Mouse (Mus musculus) embryo, embryonic 10 days (tissue): ENCODE data around the gene Hoxa2.
A peak's percentile ranks its signal among the peaks of the same experiment; 100 is the strongest.

Experiments used
- DNase-seq: peaks from one replicate; pipeline ENCODE4 v3.0.0-alpha.2; 2015; ENCODE audit warnings: low spot score

Hoxa2 gene

DNA sequence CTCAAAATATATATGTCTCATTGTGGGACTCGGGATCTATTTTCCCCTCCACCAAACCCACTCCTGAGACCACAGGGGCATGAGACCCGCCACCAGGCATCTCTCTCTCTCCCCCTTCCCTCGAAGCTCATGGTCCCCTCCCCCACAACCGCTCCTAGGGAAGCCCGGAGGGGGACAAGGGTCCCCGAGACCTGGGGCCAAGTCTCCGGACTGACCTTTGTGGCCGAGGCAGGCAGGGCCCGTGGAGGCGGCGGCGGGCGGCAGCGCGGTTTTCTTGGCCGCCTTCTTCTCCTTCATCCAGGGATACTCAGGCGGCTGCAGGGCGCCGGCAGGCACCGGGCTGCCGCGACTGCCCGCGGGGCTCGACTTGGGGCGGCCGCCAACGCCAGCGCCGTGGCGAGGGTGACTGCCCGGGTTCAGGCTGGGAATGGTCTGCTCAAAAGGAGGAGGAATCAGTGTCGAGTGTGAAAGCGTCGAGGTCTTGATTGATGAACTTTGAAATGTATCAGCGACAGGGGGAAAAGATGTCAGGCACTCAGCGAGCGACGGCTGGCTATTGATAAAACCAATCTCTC is 493 bp downstream of the Hoxa2 start:
- DNase-seq, result peak; percentile 80

DNA sequence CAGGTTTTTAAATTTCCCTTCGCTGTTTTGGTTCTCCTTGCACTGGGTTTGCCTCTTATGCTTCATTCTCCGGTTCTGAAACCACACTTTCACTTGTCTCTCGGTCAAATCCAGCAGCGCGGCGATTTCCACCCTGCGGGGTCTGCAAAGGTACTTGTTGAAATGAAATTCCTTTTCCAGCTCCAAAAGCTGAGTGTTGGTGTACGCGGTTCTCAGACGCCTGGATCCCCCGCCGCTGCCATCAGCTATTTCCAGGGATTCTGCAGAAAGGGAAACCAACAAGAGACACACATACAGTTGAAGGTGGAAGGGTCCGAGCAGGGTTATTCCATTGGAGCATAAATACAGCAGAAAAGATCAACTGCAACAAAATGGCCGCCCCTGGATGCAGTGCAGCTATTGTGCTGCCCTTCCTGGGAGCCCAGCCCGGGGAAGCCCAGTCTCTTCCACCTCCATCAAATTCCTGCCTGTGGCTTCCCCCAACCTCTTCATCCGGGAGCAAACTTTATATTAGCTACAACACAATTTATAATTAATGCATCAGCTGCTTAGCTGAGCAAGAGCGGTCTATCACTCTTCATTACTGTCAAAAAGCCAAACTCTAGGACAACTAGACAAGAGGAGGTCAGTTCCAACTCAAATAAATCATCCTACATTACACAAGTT is 1.1 kb downstream of the Hoxa2 start:
- DNase-seq, result peak; percentile 75

DNA sequence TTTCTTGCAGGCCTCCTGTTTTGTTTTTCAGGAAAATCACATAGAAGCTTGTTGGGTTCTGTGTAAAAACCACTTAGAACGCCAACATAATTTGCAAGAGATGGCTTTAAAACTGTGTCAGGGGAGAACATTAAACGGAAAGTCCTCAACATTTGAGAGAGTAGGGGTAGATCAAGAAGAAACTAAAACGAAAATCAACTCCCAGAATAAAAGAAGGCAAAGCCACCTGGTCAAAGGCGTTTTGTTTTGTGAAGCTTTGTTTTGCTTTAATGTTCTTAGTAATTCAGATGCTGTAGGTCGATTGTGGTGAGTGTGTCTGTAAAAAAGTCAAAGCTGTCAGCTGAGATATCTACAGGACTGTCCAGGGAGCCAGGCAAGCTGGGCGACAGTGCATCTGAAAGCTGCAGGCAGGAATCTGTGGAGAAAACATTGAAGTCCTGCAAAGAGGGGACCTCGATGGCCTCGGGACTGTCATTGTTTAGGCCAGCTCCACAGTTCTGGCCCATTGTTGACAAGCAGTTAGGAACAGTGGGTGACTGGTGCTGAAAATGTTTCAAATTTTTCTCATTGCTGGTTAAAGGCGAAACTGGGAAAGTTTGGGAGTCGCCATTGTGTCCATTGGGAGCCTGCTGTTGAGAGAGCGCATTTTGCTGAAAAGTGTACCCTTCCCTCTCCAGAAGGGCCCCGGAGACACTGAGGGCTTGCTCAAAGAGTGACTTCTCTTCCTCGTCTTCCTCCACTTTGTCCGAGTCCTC is 1.8 kb downstream of the Hoxa2 start:
- DNase-seq, result peak; percentile 50

DNA sequence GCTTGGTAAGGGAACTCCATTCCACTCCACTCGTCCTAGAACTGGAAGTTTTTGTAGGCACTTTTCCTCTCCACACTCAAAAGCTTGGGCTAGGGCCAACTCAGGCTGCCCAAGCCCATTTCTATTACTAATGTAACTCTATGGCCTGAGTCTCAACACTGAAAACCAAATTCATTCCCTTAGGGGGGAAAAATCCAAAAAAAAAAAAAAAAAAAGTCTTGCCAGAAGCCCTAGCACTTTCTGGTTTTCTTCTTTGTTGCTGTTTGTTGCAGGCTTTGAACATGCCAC is 2.6 kb downstream of the Hoxa2 start:
- DNase-seq, result peak; percentile 9

DNA sequence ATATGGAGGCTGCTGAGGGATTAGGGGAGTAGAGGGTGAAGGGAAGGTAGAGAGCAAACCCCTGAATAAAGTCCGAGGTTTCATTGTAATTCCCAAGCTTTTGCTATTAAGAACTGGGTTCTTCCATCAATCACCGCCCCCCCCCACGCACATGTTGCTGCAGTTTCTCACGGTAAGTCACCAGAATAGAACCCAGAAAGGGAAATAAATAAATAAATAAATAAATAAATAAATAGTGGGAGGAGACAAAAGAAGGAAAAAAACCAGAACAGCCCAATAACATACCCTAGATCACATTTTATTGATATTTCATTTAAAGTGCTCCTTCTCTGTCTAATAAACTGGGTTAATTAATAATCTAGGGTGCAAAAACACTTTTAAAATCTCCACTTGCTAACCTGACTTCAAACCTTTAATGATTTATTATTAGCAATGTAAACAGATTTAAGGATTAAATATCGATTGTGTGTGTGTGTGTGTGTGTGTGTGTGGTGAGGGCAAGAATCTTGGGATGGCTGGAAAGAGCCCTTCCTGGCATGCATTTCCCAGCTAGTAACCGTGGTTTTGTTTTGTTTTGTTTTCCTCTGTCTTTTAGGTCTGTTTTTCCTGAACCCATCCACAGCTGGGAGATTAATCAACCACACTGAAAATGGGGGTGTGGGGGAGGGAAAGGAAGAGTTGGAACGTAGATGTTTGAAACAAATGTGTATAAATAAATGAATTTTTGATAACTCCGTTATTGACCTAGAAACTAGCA is 3.1 kb downstream of the Hoxa2 start:
- peak; percentile 16 for DNase-seq

DNA sequence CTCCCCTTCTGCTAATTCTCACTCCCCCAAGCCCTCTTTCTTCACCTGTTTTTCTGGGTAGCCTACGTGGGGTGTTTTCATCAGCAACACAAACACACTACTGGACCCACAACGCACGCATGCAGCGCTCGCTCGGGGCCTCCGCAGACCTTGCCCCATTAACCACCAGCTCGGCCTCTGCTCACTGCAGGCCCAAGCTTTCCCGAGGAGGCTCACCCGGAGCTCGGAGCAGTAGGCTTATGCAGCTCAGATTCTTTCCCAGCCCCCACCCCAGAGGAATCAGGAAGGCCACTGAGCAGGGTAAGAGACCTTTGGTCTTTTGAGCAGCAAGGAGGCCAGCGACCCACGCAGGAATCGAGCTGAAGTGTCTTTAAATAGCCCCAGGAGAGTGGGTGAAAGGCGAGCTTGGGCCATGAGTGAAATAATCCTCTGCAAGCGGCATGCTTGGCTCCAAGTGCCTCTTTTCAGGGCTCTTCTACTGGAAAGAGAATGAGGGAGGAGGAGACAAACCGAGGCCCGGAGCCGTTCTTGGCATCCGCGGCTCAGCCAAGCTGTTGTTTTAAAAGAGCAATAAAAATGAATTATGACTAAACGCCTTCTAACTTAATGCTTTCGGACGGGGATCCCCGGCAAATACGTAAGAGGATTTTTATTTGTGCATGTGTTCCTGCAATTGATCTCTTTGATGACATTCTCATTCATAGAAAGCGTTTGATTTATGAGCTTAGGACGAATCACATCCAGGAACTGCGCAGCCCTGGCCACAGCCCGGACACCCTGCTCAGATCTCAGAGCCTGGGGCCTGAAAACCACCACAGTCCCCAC is 3.9 kb downstream of the Hoxa2 start:
- peak; percentile 76 for DNase-seq

DNA sequence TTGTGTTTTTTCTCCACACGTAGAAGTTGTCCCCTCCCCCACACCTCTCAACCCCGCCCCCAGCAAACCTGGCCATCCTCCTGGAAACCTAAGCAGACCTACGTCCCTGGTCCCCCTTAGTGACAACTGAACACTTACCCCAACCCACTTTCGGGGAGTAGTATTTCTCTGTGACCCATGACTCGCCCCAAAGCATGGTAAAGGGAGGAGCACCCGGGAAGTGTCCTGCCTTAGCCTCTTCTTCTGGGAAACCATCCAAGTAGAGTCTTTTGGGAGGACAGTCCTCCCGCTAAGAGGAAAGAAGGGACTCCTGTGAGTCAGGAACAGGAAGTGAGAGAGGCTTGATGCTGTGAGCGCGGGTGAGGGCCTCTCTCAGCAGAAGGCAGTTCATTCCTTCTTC is 4.7 kb downstream of the Hoxa2 start:
- DNase-seq, result peak; percentile 40

DNA sequence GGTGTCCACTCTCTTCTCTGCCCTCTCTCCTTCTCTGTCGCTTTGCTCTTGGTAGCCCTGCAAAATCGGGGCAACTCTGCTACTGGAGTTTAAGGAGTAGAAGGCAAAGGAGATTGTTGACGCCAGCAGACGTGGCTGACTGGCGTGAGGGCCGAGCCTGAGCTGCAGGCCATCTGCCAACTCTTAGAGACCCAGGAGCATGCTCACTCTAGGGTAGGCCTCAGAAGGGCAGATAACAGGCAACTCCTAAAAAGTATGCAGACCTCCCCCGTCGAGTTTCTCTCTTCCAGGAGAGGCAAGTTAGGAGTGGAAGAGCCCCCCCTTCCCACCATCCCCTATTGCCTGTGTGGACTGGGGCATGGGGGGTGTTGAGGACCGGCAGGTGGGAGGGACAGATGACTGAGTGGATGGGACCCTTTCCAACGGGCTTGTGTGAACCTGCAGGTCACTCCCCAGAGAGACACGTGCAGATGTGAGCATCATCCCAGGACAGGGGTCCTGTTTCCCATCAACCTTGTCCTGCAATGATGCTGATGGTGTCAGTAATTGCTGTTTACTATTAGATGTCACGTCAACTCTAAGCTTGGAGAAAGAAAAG is 5.4 kb downstream of the Hoxa2 start:
- peak; percentile 49 for DNase-seq

DNA sequence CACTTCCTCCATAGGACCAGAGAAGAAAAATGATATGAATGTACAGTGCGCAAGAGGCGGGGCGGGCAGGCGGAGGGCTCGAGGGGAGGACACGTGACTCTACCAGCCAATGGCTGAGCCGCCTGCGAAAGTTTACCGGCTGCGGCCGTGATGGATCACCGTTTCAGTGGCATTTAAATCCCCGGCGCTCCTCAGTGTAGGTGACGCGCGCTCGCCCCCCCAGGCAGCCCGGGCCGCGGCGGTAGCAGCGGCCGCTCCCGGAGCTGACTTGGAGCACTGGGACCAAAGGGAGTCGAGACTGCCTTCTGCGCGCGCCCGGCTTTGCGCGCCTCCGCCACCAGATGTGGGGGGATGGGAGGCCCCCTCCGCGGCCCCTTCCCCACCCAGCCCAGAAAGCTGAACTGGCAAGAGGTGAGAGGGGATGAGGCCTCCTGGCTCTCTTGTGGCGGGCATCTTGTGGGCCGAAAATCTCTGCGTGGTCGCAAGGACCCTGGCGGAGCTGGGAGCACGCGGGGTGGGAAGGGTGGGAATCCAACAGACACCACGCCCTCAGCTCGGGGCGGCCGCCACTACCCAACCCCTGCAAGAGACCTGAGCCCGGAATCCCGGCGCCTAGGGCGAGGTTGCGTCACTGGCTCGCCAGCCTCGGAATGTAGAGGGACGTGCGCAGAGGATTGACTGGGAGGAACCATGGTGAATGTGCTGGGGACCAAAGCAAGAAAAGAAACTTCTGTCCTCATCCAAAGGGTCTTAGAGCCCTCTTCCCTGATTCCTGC is 6.2 kb downstream of the Hoxa2 start, which contains the start of gene Hoxa1:
Gene Hoxa1 (minus strand): TSS at position 42 of the 776 bp plus-strand sequence.
- DNase-seq, result peak; percentile 92

DNA sequence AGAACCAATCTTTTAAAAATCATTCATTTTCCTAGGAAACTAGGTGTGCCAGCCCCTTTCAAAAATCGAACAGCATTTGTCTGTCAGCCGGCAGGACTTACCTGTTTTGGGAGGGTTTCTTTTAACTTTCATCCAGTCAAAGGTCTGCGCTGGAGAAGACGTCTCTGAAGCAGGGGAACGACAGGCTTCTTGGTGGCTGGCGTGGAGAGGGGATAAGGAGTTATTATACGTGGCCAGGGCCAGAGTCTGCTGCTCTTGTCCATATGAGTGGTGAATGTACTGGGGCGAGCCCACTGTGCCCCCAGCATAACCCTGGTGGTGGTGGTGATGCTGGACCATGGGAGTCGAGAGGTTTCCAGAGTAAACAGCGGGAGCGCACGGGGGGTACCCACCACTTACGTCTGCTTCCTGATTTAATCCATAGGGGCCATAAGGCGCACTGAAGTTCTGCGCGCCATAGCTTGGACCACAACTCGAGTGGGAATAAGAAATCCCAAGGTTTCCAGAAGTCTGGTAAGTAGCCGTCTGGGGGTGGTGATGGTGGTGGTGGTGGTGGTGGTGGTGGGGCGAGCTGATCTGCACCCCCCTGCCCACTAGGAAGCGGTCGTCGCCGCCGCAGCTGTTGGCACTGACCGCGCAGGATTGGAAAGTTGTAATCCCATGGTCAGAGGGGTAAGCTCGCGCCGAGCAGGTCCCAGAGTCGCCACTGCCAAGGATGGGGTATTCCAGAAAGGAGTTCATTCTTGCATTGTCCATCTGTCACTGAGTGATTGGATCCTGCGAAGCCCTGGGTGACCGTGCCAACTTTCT is 7.0 kb downstream of the Hoxa2 start:
- peak; percentile 29 for DNase-seq

DNA sequence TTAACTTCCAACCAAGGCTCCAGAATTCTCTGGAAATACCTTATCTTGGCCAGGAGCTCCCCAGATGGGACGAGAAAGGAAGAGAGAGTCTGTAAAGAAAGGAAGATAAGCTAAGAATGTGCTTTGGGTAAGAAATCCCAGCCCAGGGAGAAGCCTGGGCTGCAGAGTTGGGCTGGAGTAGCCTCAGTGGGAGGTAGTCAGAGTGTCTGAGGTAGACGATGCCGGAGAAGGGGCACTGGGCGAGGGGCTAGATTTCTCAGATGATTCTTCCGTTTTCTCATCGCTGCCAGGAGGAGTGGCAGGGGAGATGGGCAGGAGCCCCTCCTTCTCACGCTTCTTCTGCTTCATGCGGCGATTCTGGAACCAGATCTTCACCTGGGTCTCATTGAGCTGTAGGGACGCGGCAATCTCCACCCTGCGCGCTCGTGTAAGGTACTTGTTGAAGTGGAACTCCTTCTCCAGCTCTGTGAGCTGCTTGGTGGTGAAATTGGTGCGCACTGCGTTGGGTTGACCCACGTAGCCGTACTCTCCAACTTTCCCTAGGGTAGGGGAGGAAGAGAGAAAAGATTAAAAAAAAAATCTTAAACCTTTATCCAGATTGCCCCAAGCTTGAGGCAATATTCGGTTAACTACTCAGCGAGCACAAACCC is 8.0 kb downstream of the Hoxa2 start:
- DNase-seq, result peak; percentile 19

DNA sequence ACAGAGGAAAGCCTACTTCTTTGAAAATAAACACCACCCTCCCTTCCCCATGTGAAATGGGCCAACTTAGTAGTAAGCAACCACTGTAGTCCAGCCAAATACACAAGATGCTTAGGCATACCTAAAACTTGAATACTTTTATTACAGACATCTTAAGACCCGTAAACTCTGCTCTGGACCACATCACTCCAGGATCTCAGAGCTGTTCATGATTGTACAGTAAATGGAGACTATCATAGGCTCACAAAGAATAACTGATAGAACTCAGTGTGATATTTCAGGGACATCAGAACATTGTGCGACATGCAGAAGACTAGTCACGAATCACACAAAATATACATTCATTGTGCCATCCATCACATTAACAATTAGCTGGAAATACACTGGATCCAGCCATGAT is 9.2 kb downstream of the Hoxa2 start:
- no peak for DNase-seq

DNA sequence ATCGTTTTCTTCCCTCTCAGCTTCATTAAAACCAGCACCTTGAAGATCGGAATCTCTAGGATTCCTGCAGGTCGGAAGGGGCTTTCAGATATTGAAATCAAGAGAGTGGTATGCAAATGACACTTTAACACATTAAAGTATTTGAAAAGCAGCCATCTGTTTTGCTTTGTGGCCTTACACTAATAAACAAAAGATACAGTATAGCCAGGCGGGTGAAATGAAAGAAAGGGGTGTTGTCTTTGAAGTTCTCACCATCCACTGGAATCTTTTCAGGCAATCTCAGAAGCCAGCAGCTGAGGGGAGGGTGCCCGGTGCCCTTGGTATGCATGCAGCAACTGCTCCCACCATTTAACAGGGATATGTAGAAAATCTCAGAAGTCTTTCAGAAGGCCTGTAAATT is 10.6 kb downstream of the Hoxa2 start:
- peak; percentile 6 for DNase-seq

DNA sequence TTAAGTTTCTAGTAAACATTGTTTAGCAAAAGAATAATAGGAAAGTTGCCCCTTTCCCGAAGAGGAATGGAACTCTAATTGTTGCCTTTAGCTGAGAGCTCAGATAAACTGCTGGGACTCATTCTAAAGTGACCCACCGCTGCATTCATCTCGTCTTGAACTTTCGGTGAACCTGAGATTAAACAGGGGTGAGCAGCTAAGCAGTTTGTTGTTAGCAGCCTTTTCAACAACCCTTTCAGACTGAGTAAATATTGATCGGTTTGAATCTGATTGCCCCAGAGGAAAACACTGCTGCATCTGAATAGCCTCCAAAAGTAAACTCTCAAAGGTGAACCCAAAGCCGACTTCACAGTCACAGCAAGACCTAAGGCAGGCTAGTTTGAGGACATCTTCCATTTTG is 11.4 kb downstream of the Hoxa2 start:
- peak; percentile 69 for DNase-seq

DNA sequence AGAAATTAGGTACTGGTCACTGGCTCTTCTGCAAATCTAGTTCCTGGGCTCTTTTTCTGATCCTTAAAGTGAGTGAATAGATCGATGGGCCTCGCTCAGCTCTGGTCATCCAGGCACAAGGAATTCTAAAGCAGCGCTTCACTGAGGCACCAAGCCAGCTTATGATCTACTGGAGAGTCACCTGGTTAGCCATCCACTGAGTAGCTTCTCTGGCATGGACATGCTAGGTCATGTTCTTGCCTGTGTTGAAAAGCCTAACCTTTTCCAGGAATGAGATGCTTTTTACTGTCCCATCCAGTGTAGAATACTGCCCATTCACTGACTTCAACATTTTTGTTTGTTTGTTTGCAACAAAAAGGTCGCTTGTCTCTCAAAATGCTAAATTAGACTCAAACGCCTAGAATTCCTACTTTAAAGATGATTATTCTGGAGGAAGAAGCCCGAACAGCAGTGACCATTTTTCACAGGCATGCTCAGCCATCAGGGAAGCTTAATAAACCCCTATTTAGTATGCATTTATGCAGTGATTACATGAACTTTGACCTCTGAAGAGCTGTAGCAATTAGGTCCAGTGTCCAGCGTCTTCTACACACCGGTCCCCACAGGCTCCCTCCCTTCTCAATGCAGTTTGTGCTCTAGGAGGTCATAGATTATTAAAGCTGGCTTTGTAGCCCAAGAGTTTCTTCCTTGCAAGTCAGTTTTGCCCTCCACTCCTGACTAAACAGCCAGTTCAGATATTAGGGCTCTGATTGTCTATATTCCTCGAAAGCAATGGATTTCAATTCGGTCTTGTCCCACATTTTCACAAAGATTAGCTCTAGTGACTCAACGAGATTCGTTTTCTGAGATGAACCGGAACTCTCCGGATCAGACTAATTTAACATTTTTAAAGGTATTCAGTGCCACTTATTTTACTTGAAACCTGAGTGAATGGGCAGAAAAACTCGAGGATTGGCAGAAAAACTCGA is 12.1 kb downstream of the Hoxa2 start:
- DNase-seq, result peak; percentile 63

DNA sequence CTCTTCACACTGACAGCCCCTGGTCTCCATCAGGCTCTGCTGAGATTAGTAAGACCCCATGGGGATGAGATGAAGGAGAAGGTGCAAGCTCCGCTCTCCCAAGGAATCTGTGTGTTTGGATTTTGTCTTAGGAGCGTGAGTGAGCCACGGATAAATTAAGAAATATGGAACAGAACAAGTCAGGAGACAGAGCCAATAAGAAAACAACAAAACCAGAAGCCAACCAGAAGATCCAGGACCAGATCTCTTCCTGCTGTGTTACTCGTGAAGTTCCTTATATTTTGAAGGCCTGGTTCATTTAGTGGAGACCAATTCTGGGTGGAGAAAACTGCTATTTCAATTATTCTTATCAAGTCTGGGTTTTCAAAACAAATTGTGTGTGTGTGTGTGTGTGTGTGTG is 13.1 kb downstream of the Hoxa2 start:
- peak; percentile 31 for DNase-seq

DNA sequence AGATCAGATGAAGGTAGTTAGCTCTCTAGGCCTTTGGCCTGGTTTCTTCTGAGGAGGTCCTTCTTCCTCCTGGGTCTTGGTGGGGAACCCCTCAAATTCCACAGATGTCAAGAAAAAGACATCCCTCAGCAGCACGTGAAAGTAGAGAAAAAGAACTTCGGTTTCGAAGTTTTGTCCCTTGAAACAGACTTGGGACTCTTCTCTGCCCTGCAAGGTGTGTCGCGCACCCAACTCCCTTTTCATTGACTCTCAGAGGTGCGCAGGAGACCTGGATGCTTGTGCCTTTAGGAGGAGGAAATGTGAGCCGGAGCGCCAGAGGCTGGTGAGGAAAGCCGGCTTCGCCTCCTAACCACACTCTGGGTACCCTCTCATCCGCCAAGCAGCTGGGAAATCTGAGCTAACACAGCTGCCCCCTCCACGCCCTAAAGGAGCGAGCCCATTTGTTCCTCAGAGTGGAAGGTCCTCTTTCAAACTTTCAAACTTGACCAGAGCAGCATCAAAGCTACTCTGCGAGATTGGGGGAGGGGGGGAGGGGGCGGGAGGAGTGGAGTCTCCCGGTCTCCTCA is 14.1 kb downstream of the Hoxa2 start:
- DNase-seq, result peak; percentile 80

DNA sequence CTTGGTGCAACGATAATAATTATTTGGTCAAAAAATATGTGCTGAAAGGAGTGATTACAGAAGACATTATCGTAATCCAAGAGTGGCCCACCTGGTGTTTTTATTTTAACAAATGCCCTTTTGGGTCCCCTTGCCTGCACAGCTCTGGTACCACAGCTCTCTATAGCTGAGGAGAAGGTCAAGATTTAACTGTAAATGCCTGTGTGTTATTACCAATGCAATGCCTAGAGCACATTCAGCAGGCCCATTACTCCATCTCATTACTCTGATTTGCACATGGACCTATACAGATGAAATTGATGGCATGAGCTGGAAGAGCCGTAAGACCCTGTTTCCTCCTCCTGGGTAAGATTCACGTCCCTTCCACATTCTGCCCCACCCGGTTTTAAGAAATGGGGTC is 25.5 kb downstream of the Hoxa2 start:
- DNase-seq, result no peak
